Mouse (Mus musculus) ES-Bruce4 (cell line): Measurements from ENCODE around the gene Otogl. TPM values are rescaled to one million over a fixed set of nuclear protein-coding genes. Genes with fewer than 3 reads are reported as not detected.
"Not testable (repeated sequence)": the region's sequence is repeated elsewhere in the genome, so short reads cannot be mapped to it uniquely, and the experiment has no call there.

ENCODE experiments used
- H3K27ac ChIP-seq: 2 replicates; pipeline ENCODE4 v1.5.1; 2012; ENCODE audit warnings: low read length, inconsistent platforms; ENCODE audit not compliant: insufficient read depth
- H3K27me3 ChIP-seq: 2 replicates; pipeline ENCODE4 v1.6.1; 2012; ENCODE audit warnings: mild to moderate bottlenecking, low read length, inconsistent platforms; ENCODE audit not compliant: control insufficient read depth, poor library complexity, insufficient read depth, severe bottlenecking
- H3K36me3 ChIP-seq: 2 replicates; pipeline ENCODE4 v1.6.1; 2012; ENCODE audit warnings: inconsistent platforms, mild to moderate bottlenecking, low read length, moderate library complexity; ENCODE audit not compliant: control insufficient read depth, poor library complexity, insufficient read depth, severe bottlenecking
- H3K4me1 ChIP-seq: one replicate; pipeline ENCODE4 v1.8.1; 2011; ENCODE audit warnings: low read length; ENCODE audit not compliant: control insufficient read depth, insufficient read depth
- H3K4me3 ChIP-seq: 2 replicates; pipeline ENCODE4 v1.5.1; 2011; ENCODE audit warnings: low read depth, mild to moderate bottlenecking, low read length
- H3K9ac ChIP-seq: 2 replicates; pipeline ENCODE4 v1.6.1; 2012; ENCODE audit warnings: low read depth, mild to moderate bottlenecking, inconsistent platforms; ENCODE audit not compliant: poor library complexity, severe bottlenecking
- H3K9me3 ChIP-seq: replicated peaks from 2 replicates; pipeline ENCODE4 v1.6.1; 2012; ENCODE audit warnings: mild to moderate bottlenecking, low read length, inconsistent platforms; ENCODE audit not compliant: control insufficient read depth, poor library complexity, insufficient read depth, severe bottlenecking
- CTCF ChIP-seq: IDR thresholded peaks from one replicate; pipeline ENCODE4 v1.8.1; 2011; ENCODE audit warnings: low read depth, low read length
- EP300 ChIP-seq: IDR thresholded peaks from 2 replicates; pipeline ENCODE4 v1.6.1; 2011; ENCODE audit warnings: low read depth, low read length; ENCODE audit not compliant: insufficient read depth
- POLR2A ChIP-seq: IDR thresholded peaks from one replicate; pipeline ENCODE4 v1.8.1; 2011; ENCODE audit warnings: low read length; ENCODE audit not compliant: insufficient read depth
- polyA plus RNA-seq: library from polyadenylated mRNA; stranded (reverse); fragments of >200 nt; gene quantifications from 2 replicates; pipeline ENCODE4 v1.2.4, GENCODE M21; 2011; ENCODE audit warnings: low read depth; ENCODE audit not compliant: missing spikeins, insufficient read depth, insufficient read length

The Otogl gene
- polyA plus RNA-seq, 1 experiment: not detected

- Histone ChIP-seq H3K27me3 (no peaks in the 10 kb centered on the region), H3K9me3 (no peaks in the 10 kb centered on the region), H3K4me1 (no peaks in the 10 kb centered on the region), H3K36me3 (no peaks in the 10 kb centered on the region), H3K4me3 (no peak overlapping the region), H3K27ac (no peak overlapping the region), H3K9ac (no peak overlapping the region)
- TF ChIP-seq POLR2A: no peak
- no peak for TF ChIP-seq EP300
Measured at GRCm38 (mm10) chr10:107810649-107811398, 101.1 kb downstream of the Otogl start.

GRCm38 (mm10) chr10:107805203-107805602 is 106.7 kb downstream of the Otogl start:
- Histone ChIP-seq H3K4me1 (no peaks in the 10 kb centered on the region), H3K9me3 (peaks cover 4% of the 10 kb centered on the region; the same call in 1 of the 2 replicates), H3K9ac (no peak overlapping the region), H3K27ac (no peak overlapping the region), H3K27me3 (no peaks in the 10 kb centered on the region), H3K4me3 (no peak overlapping the region), H3K36me3 (no peaks in the 10 kb centered on the region)
- no peak for TF ChIP-seq CTCF
- no peak for TF ChIP-seq POLR2A
- no peak for TF ChIP-seq EP300

GRCm38 (mm10) chr10:107804285-107804684 is 107.6 kb downstream of the Otogl start:
- H3K4me1 ChIP-seq, H3K36me3 ChIP-seq, H3K27ac ChIP-seq, H3K4me3 ChIP-seq, H3K27me3 ChIP-seq, H3K9ac ChIP-seq, H3K9me3 ChIP-seq: not testable (repeated sequence)

GRCm38 (mm10) chr10:107799671-107800353 is 112.1 kb downstream of the Otogl start:
- H3K27me3 ChIP-seq: no peaks in the 10 kb centered on the region
- H3K9me3 ChIP-seq: peaks cover 4% of the 10 kb centered on the region; the same call in 1 of the 2 replicates
- TF ChIP-seq EP300 (no peak), POLR2A (no peak), CTCF (peak; percentile 70)
- no peak overlapping the region for H3K9ac ChIP-seq
- H3K4me3 ChIP-seq: no peak overlapping the region
- no peak overlapping the region for H3K27ac ChIP-seq
- no peaks in the 10 kb centered on the region for H3K36me3 ChIP-seq
- no peaks in the 10 kb centered on the region for H3K4me1 ChIP-seq

GRCm38 (mm10) chr10:107794812-107795756 is 116.8 kb downstream of the Otogl start:
- H3K9me3 ChIP-seq: no peaks in the 10 kb centered on the region
- no peak for TF ChIP-seq EP300
- no peak for TF ChIP-seq POLR2A
- no peaks in the 10 kb centered on the region for H3K4me1 ChIP-seq
- no peak overlapping the region for H3K4me3 ChIP-seq
- H3K27me3 ChIP-seq: no peaks in the 10 kb centered on the region
- no peak overlapping the region for H3K9ac ChIP-seq
- H3K36me3 ChIP-seq: no peaks in the 10 kb centered on the region
- no peak overlapping the region for H3K27ac ChIP-seq

GRCm38 (mm10) chr10:107792491-107792890 is 119.4 kb downstream of the Otogl start:
- H3K36me3 ChIP-seq: no peaks in the 10 kb centered on the region
- no peak for TF ChIP-seq CTCF
- no peak for TF ChIP-seq EP300
- no peak for TF ChIP-seq POLR2A
- H3K27me3 ChIP-seq: no peaks in the 10 kb centered on the region
- no peaks in the 10 kb centered on the region for H3K4me1 ChIP-seq
- no peaks in the 10 kb centered on the region for H3K9me3 ChIP-seq
- no peak overlapping the region for H3K4me3 ChIP-seq
- no peak overlapping the region for H3K27ac ChIP-seq
- H3K9ac ChIP-seq: no peak overlapping the region
